Mouse (Mus musculus) left cerebral cortex, adult 2 months (tissue): ENCODE results near the gene Oxct2b. TPM values are rescaled to one million over a fixed set of nuclear protein-coding genes. Genes with fewer than 3 reads are reported as not detected.
"Not testable (repeated sequence)": the region's sequence is repeated elsewhere in the genome, so short reads cannot be mapped to it uniquely, and the experiment has no call there.

ENCODE experiments used
- DNase-seq, 2 experiments: peaks; one replicate each; pipeline ENCODE4 v3.0.0; 2021 to 2022; ENCODE audit warnings: low spot score in 2 of 2, mixed read lengths in 1 of 2; ENCODE audit errors: extremely low spot score in 1 of 2
- H3K27ac ChIP-seq: fragments of 200-600 bp; 2 replicates; pipeline ENCODE4 v1.8.1; 2022
- H3K4me3 ChIP-seq: fragments of 200-600 bp; 2 replicates; pipeline ENCODE4 v1.8.1; 2022
- CTCF ChIP-seq: fragments of 200-600 bp; IDR thresholded peaks from 2 replicates; pipeline ENCODE4 v1.8.1; 2022; ENCODE audit warnings: antibody characterized with exemption, mild to moderate bottlenecking, moderate library complexity
- intact Hi-C: fragments of 180-260 bp; cut with DNase I; formaldehyde crosslinking; loops from one replicate; pipeline ENCODE4 v1.15.1; 2025
- total RNA-seq, 2 experiments: library from RNA; stranded (reverse); gene quantifications; 2 replicates each; pipeline ENCODE4 v1.2.3; 2021

The Oxct2b gene
- total RNA-seq, 2 experiments from 2014 or later = 0.25 to 0.30 TPM

DNA sequence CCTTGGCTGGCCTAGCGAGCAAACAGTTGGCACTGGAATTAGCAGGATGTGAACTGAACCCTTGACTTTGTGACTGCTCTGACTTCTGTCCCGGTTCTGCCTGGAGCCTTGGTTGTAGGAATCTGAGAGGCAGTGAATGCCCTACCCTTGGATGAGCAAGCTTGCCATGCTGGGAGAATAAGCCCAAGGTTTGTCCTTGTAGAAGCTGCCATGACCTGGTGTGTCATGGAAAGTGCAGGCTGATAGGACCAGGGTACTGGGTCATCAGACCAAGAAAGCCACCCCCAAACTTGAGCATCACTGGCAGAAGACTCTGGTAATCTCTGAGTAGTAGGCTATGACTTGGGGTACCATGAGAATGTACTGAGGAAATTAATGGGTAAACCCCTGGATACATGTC lies 5.2 kb downstream of the Oxct2b start:
- TF ChIP-seq CTCF = no peak
- Histone ChIP-seq H3K27ac (no peak overlapping the region), H3K4me3 (no peak overlapping the region)
- intact Hi-C loops = no loop called here
- no peak for DNase-seq

DNA sequence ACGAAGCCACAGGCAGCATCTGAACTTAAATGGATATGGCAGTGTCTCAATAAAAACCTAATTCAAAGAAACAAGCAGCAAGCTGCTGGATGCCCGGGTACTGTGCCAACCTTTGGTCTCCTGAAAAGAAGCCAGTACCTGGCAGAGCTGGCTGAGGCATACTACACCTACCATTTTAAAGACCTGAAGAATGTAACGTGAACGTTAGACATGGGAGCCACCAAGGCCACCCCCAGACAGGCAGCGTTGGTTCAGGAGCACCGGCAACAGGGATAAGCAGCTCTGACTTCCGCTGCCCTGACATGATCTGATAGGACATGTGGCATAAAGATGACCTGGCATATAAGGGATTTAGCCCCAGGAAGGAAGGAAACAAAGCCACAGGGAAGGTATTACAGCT lies 10.6 kb downstream of the Oxct2b start:
- no peak for TF ChIP-seq CTCF
- intact Hi-C loops = no loop called here
- no peak for DNase-seq
- H3K4me3 ChIP-seq = no peak overlapping the region
- H3K27ac ChIP-seq = no peak overlapping the region

DNA sequence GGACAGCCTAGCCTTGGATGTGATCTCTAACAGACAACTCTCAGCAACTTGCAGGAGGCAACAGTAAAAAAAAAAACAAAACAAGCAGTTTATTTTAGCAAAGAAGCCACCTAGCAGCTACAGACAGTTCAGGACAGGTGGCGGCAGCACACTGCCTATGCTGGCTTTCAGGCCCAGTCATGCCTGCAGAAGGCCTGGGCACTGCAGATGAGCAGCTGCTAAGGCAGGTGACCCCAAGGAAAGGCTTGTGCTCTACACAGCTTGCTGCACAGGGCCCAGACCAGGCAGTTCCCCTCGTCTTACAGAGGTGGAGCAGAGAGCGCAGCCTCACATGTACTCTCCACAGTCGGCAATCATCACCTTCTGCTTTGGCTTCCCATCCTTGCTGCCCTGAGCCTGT lies 11.0 kb downstream of the Oxct2b start:
- no peak overlapping the region for H3K27ac ChIP-seq

DNA sequence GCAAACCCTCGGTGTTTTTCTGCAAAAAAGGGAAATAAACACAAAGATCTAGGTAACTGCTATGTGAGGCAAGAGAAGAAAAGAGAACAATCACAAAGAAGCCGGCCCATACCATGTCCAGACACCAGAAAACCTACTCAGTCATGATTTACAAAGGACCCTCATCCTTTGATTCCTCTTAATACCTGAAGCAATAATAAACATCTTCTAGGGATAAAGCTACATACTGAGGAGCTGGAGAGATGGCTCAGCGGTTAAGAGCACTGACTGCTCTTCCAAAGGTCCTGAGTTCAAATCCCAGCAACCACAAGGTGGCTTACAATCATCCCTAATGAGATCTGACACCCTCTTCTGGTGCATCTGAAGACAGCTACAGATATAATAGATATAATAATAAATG lies 21.5 kb downstream of the Oxct2b start:
- Histone ChIP-seq H3K4me3 (no peak overlapping the region), H3K27ac (no peak overlapping the region)
- DNase-seq = no peak
- intact Hi-C loops = no loop called here
- TF ChIP-seq CTCF = no peak

More for the DNA sequence above, 11.0 kb downstream of the Oxct2b start:
- TF ChIP-seq CTCF = no peak
- H3K4me3 ChIP-seq = no peak overlapping the region
- intact Hi-C loops = no loop called here
- no peak for DNase-seq

DNA sequence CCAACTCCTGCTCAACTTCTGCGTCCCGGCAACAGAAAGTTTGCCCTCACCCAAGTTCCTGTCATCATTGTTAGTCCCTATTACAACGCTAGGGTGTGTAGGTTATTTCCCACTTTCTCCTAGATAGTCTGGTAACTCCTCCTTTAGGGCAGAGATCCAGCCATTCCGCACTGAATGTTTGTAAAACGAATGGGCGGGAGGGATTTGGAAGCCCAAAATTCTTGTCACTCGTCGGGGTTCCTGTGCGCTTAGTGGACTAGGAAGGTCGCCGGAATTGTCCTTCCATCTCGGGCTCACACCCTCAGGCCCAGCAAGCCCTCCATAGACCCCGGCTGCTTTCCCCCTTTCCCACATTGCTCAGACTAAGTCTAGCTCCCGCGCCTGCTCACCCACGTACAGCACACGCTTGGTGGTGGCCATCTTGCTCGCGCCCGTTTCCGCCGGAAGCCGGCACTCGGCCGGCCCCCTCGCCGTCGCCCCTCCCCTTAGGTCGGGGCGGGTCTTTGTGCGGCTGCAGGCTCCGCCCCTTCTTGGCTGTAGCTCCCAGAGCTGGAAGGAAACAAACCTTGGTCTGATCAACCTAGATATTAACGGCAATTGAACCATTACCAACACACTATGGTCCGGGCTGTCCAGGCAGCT lies 23.6 kb downstream of the Oxct2b start, which contains the start of gene Ppie:
Ppie (minus strand) TSS at position 439 of the 642 bp plus-strand sequence.
- intact Hi-C loops = no loop called here
- Histone ChIP-seq H3K27ac (peak within 1 kb of the TSS; percentile 45; the same call in 1 of the 2 replicates), H3K4me3 (peak within 1 kb of the TSS; percentile 78)
- TF ChIP-seq CTCF = no peak; the same call in 1 of the 2 replicates
- DNase-seq = peak; percentile 69 to 73

DNA sequence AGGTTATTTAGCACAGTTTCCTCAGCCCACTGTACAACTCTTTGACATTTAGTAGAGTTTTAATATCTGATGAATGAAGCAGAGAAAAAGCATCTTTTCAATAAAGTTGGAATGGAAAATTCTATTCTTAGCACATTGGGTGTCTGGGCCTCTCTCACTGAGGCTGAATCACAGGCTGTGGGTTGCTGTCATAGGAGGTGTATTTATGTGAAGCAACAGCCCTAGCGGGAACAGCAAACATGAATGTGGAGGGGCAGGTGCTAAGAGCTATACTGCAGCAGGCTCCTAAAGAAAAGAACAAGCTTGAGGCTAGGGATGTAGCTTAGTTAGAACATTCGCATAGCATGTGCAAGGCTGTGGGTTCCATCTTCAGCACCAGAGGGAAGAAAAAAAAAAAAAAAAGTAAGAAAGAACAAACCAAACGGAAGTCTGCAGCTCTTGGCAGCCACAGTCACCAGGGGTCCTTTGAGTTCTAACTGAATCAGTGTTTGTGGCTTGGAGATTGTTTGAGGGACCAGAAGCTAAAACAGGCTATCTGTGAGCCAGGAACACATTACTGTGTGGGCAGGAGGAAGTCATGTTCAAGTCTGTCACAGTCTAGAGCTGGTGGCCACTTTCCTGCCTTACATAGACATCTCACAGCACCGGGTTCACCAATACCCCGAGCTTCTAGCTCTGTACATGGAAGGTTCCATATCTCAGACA lies 31.5 kb downstream of the Oxct2b start:
- intact Hi-C loops = loop anchor here (1.0 kb wide), 1 partner anchor 17 kb away; no protein-coding TSS in a partner anchor
- H3K27ac ChIP-seq = peak overlapping the region; percentile 57
- H3K4me3 ChIP-seq = no peak overlapping the region
- peak; percentile 26 to 55 for DNase-seq
- no peak; the same call in 1 of the 2 replicates for TF ChIP-seq CTCF

DNA sequence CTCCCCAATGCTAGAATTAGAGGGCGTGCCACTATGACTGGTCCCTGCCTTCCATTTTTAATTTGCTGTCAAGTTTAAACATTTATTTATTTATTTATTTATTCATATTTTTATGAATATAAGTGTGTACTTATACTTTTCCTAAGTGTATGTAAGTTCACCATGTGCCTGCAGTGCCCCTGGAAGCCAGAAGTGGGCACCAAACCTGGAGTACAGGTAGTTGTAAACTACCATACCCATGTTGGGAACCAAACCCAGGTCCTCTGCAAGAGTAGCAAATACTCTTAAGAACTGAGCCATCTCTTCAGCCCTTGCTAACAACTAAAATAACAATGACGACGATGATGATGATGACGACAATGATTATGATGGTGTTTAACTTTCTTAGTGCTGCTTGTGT lies 35.9 kb downstream of the Oxct2b start:
- TF ChIP-seq CTCF = peak; percentile 19
- no peak for DNase-seq
- no peak overlapping the region for H3K4me3 ChIP-seq
- H3K27ac ChIP-seq = no peak overlapping the region
- intact Hi-C loops = no loop called here

DNA sequence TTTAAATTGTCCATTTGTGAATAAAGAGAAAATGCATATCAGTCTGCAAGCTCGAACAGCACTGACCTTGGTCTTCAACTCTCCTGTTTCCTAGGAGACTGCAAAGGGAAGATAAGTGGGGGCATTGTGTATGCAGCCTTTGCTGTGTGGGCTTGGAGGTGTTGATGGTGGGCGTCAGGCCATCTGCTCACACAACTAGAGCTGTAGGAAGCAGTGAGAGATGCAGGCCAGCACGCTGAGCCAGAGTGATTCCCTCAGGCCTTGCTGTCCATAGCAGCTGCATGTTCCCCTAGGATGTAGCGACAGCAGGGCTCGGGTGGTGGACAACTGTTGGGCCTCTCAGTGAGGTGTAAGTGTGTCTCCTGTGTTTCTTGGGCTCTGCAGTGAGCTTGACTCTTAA lies 36.9 kb downstream of the Oxct2b start:
- no peak overlapping the region for H3K4me3 ChIP-seq
- TF ChIP-seq CTCF = no peak
- intact Hi-C loops = no loop called here
- peak; percentile 65 to 83 for DNase-seq
- H3K27ac ChIP-seq = no peak overlapping the region

DNA sequence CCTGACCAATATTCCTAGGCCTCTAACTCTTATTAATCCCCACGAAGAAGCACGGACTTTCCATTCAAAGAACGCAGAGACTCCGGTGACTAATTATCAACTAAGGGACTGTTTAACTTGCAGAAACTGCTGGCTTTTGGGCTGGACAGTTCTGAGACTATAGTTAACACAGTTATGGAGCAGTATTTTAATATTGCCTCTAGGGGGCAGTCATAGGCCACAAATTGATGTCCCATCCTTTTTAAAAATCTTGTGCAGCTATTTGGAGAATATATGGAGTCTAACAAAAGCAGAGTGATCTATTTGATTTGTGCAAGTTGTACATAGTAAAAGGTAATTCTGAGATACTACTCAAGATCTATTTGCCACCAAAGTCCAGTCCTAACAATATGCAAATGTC lies 38.9 kb downstream of the Oxct2b start:
- Histone ChIP-seq H3K27ac (no peak overlapping the region), H3K4me3 (no peak overlapping the region)
- peak in 1 of 2 experiments; percentile 29 for DNase-seq
- peak; percentile 76 for TF ChIP-seq CTCF
- intact Hi-C loops = loop anchor here (1.0 to 2.0 kb wide), 2 partner anchors 46 to 99 kb away; partner anchors contain the start of gene Nt5c1a

DNA sequence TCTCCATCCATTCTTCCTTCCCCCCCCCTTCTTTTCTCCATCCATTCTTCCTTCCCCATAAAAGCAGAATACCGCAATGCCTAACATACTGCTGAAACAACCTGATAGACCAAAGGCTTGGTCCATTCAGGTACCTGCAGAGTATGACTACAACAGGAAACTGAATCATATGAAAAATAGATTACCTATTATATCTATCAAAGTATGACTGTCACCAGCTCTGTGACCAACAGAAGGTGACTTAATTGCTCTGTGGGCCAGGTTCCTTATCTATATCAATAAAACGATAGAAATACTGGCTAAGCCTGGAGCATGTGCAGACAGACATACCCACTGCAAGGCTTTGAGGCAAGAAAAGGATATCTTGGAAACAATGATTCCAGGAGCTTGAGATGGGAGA lies 39.4 kb downstream of the Oxct2b start:
- no peak overlapping the region for H3K27ac ChIP-seq
- intact Hi-C loops = loop anchor here (1.0 to 2.0 kb wide), 2 partner anchors 45 to 99 kb away; partner anchors contain the start of gene Nt5c1a
- no peak for TF ChIP-seq CTCF
- DNase-seq = no peak
- no peak overlapping the region for H3K4me3 ChIP-seq

DNA sequence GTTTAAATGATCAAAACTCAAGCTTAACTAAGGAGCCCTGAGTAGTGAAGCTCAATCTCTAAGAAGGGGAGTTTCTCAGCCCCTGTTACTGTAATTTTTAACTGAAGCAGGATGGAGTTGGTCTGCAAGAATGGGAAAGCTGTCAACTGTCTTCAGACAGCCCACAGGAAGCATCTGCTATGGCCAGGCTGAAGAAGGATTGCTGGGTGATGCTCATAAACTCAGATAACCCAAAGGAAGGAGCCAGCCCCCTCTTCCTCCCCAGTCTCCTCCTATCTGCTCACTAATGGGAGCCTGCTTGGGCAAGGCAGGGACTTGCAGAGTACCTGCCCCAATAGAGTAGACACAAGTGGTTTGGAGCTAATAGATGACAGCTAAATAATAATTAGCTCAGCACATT lies 39.8 kb downstream of the Oxct2b start:
- DNase-seq = no peak
- Histone ChIP-seq H3K27ac (no peak overlapping the region), H3K4me3 (no peak overlapping the region)
- TF ChIP-seq CTCF = no peak
- intact Hi-C loops = loop anchor here (1.0 to 2.0 kb wide), 2 partner anchors 45 to 98 kb away; partner anchors contain the start of gene Nt5c1a

DNA sequence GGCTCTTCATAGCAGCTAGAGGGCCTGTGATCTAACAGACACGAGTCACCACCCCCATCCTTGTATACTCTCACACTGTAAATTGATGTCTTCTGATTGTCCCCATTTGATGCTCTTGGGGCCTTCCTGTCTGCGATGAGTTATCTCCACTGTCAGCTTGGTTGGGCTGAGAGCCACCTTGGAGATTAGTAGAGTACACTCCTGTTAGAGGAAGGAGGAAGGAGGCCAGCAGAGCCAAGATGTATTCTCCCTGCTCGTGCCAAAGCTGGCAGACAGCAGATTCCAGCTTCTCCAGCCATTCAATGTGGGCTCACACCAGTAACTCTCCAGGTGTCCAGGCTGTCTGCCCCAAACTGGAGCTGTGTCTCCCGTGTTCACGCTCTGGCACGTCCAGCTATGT lies 44.5 kb downstream of the Oxct2b start:
- DNase-seq = no peak
- intact Hi-C loops = no loop called here
- no peak for TF ChIP-seq CTCF
- no peak overlapping the region for H3K4me3 ChIP-seq
- H3K27ac ChIP-seq = no peak overlapping the region

DNA sequence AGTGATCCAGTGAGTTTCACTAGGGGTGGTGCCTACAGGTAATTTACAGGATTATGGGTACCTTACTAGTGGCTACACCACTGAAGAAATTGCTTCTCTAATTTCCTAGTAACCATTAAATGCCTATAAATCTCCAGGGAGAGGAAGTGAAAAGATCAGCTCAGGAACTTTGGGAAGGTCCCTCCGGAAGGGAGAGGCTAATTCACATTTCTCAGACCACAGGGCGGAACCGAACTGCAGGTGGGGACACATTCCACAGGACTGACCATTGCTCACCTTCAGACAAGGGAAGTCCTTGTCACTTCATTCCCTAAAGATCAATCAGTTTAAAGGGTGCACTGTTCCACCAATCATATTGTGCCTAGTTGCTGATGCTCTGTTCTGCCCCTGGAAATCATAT lies 45.2 kb downstream of the Oxct2b start:
- H3K4me3 ChIP-seq, H3K27ac ChIP-seq, DNase-seq, intact Hi-C loops: not testable (repeated sequence)
